Mouse (Mus musculus) cortical plate, adult 2 months (tissue): ENCODE data around the gene Mtch2.

Experiments
- CTCF ChIP-seq: fragments of 200-500 bp; IDR thresholded peaks from 2 replicates; pipeline ENCODE4 v1.5.1; 2011; ENCODE audit warnings: mild to moderate bottlenecking, control low read depth, low read length; ENCODE audit not compliant: insufficient read depth; ENCODE audit errors: extremely low read depth
- POLR2A ChIP-seq: fragments of 200-500 bp; IDR thresholded peaks from 2 replicates; pipeline ENCODE4 v1.6.1; 2011; ENCODE audit warnings: mild to moderate bottlenecking, low read length, control low read depth; ENCODE audit not compliant: insufficient read depth; ENCODE audit errors: extremely low read depth

- no peak for TF ChIP-seq POLR2A
- no peak for TF ChIP-seq CTCF
These were observed 1.4 kb downstream of the Mtch2 start for GRCm38 (mm10) chr2:90848331-90848730.
